Mouse (Mus musculus) MEL (cell line): ENCODE data around the gene Erlin1. TPM values are rescaled to one million over a fixed set of nuclear protein-coding genes. Genes with fewer than 3 reads are reported as not detected.

ENCODE experiments used
- DNase-seq: peaks from one replicate; pipeline ENCODE4 v3.0.0; 2011; ENCODE audit warnings: low read depth, low spot score
- H3K27ac ChIP-seq: 2 replicates; pipeline ENCODE4 v1.5.1; 2012; ENCODE audit warnings: low read depth, mild to moderate bottlenecking, control low read depth, low read length, moderate library complexity; ENCODE audit not compliant: control insufficient read depth
- H3K27me3 ChIP-seq, 2 experiments: fragments of 150-350 bp in 1 of 2; sonication (generic) in 1 of 2; 2 replicates each; pipeline ENCODE4 v1.6.1; 2012; ENCODE audit warnings: low read length in 2 of 2, mild to moderate bottlenecking in 2 of 2, improper control_type of control experiment in 1 of 2, moderate library complexity in 1 of 2; ENCODE audit not compliant: insufficient read depth in 2 of 2, control insufficient read depth in 1 of 2
- H3K36me3 ChIP-seq, 2 experiments: 2 replicates each; pipeline ENCODE4 v1.6.1; 2012 to 2014; ENCODE audit warnings: low read length in 2 of 2, improper control_type of control experiment in 1 of 2, inconsistent platforms in 1 of 2, mild to moderate bottlenecking in 1 of 2; ENCODE audit not compliant: insufficient read depth in 2 of 2, control insufficient read depth in 1 of 2
- H3K4me1 ChIP-seq, 2 experiments: fragments of 150-350 bp in 1 of 2; sonication (generic) in 1 of 2; 2 replicates each; pipeline ENCODE4 v1.6.1; 2012; ENCODE audit warnings: low read length in 2 of 2, improper control_type of control experiment in 1 of 2, mild to moderate bottlenecking in 1 of 2; ENCODE audit not compliant: insufficient read depth in 2 of 2, control insufficient read depth in 1 of 2
- H3K4me3 ChIP-seq, 2 experiments: fragments of 150-350 bp in 1 of 2; sonication (generic) in 1 of 2; 2 replicates each; pipeline ENCODE4 v1.5.1; 2012; ENCODE audit warnings: low read depth in 2 of 2, low read length in 2 of 2, mild to moderate bottlenecking in 2 of 2, moderate library complexity in 2 of 2, control low read depth in 1 of 2, improper control_type of control experiment in 1 of 2; ENCODE audit not compliant: control insufficient read depth in 1 of 2, insufficient read depth in 1 of 2
- H3K79me2 ChIP-seq: 2 replicates; pipeline ENCODE4 v1.6.1; 2012; ENCODE audit warnings: mild to moderate bottlenecking, low read length, moderate library complexity; ENCODE audit not compliant: control insufficient read depth, poor library complexity, insufficient read depth
- H3K9ac ChIP-seq: 2 replicates; pipeline ENCODE4 v1.6.1; 2012; ENCODE audit warnings: low read depth, mild to moderate bottlenecking, control low read depth, low read length, moderate library complexity; ENCODE audit not compliant: control insufficient read depth, poor library complexity, severe bottlenecking
- H3K9me3 ChIP-seq: fragments of 150-350 bp; sonication (generic); replicated peaks from 2 replicates; pipeline ENCODE4 v1.6.1; 2012; ENCODE audit warnings: mild to moderate bottlenecking, low read length, improper control_type of control experiment, moderate library complexity; ENCODE audit not compliant: insufficient read depth
- BHLHE40 ChIP-seq: IDR thresholded peaks from 2 replicates; pipeline ENCODE4 v1.6.1; 2012; ENCODE audit warnings: low read depth, mild to moderate bottlenecking, inconsistent platforms, low read length, improper control_type of control experiment, borderline replicate concordance
- CTCF ChIP-seq, 3 experiments: IDR thresholded peaks in 2 of 3; conservative IDR thresholded peaks in 1 of 3; 2 replicates each; pipeline ENCODE4 v1.5.1; 2011 to 2012; ENCODE audit warnings: low read length in 3 of 3, low read depth in 2 of 3, mild to moderate bottlenecking in 2 of 3, improper control_type of control experiment in 1 of 3, inconsistent platforms in 1 of 3, mixed read lengths in 1 of 3, moderate library complexity in 1 of 3; ENCODE audit not compliant: control insufficient read depth in 1 of 3, insufficient read depth in 1 of 3, poor library complexity in 1 of 3, severe bottlenecking in 1 of 3
- E2F4 ChIP-seq: IDR thresholded peaks from 2 replicates; pipeline ENCODE4 v1.6.1; 2011; ENCODE audit warnings: low read depth, low read length, improper control_type of control experiment, borderline replicate concordance
- EP300 ChIP-seq, 2 experiments: IDR thresholded peaks; 2 replicates each; pipeline ENCODE4 v1.6.1; 2011; ENCODE audit warnings: improper control_type of control experiment in 2 of 2, low read length in 2 of 2, low read depth in 1 of 2, mild to moderate bottlenecking in 1 of 2
- ETS1 ChIP-seq: IDR thresholded peaks from 2 replicates; pipeline ENCODE4 v1.6.1; 2012; ENCODE audit warnings: low read depth, mild to moderate bottlenecking, inconsistent platforms, low read length, improper control_type of control experiment, moderate library complexity
- GABPA ChIP-seq: IDR thresholded peaks from 2 replicates; pipeline ENCODE4 v1.6.1; 2012; ENCODE audit warnings: low read depth, mild to moderate bottlenecking, inconsistent platforms, low read length, improper control_type of control experiment, moderate library complexity
- HCFC1 ChIP-seq: IDR thresholded peaks from 2 replicates; pipeline ENCODE4 v1.6.1; 2012; ENCODE audit warnings: low read depth, mild to moderate bottlenecking, inconsistent platforms, low read length, improper control_type of control experiment, moderate library complexity
- JUND ChIP-seq: IDR thresholded peaks from 2 replicates; pipeline ENCODE4 v1.6.1; 2011; ENCODE audit warnings: low read depth, mild to moderate bottlenecking, improper control_type of control experiment, low read length
- MAX ChIP-seq: IDR thresholded peaks from 2 replicates; pipeline ENCODE4 v1.6.1; 2011; ENCODE audit warnings: low read length, improper control_type of control experiment
- MAZ ChIP-seq: IDR thresholded peaks from 2 replicates; pipeline ENCODE4 v1.6.1; 2012; ENCODE audit warnings: low read depth, mild to moderate bottlenecking, inconsistent platforms, low read length, improper control_type of control experiment
- NRF1 ChIP-seq: IDR thresholded peaks from 2 replicates; pipeline ENCODE4 v1.6.1; 2014; ENCODE audit warnings: low read depth, mild to moderate bottlenecking, inconsistent platforms, low read length, improper control_type of control experiment, moderate library complexity; ENCODE audit not compliant: poor library complexity, insufficient read depth, severe bottlenecking
- POLR2A ChIP-seq, 2 experiments: IDR thresholded peaks; 2 replicates each; pipeline ENCODE4 v1.6.1; 2011 to 2012; ENCODE audit warnings: low read length in 2 of 2, mild to moderate bottlenecking in 2 of 2, control low read depth in 1 of 2, improper control_type of control experiment in 1 of 2, low read depth in 1 of 2, moderate library complexity in 1 of 2; ENCODE audit not compliant: control insufficient read depth in 1 of 2, insufficient read depth in 1 of 2, poor library complexity in 1 of 2
- POLR2AphosphoS5 ChIP-seq: IDR thresholded peaks from 2 replicates; pipeline ENCODE4 v1.6.1; 2012; ENCODE audit warnings: low read depth, borderline replicate concordance, mild to moderate bottlenecking, inconsistent platforms, low read length, moderate library complexity, mixed read lengths
- RAD21 ChIP-seq: IDR thresholded peaks from 2 replicates; pipeline ENCODE4 v1.6.1; 2011; ENCODE audit warnings: mild to moderate bottlenecking, low read depth, low read length, improper control_type of control experiment
- SMC3 ChIP-seq: IDR thresholded peaks from 2 replicates; pipeline ENCODE4 v1.6.1; 2011; ENCODE audit warnings: low read depth, low read length, improper control_type of control experiment
- TAL1 ChIP-seq: IDR thresholded peaks from 2 replicates; pipeline ENCODE4 v1.6.1; 2012; ENCODE audit warnings: mild to moderate bottlenecking, inconsistent platforms, low read length, moderate library complexity, mixed read lengths
- TBP ChIP-seq: IDR thresholded peaks from 2 replicates; pipeline ENCODE4 v1.8.0; 2011; ENCODE audit warnings: low read depth, low read length, improper control_type of control experiment
- UBTF ChIP-seq: IDR thresholded peaks from 2 replicates; pipeline ENCODE4 v1.6.1; 2012; ENCODE audit warnings: low read depth, mild to moderate bottlenecking, inconsistent platforms, low read length, improper control_type of control experiment, moderate library complexity, borderline replicate concordance; ENCODE audit not compliant: insufficient read depth
- USF1 ChIP-seq: IDR thresholded peaks from 2 replicates; pipeline ENCODE4 v1.6.1; 2014; ENCODE audit warnings: low read depth, mild to moderate bottlenecking, inconsistent platforms, low read length, improper control_type of control experiment, moderate library complexity
- USF2 ChIP-seq, 2 experiments: IDR thresholded peaks; 2 replicates each; pipeline ENCODE4 v1.6.1; 2011 to 2012; ENCODE audit warnings: improper control_type of control experiment in 2 of 2, low read length in 2 of 2, borderline replicate concordance in 1 of 2, inconsistent platforms in 1 of 2, low read depth in 1 of 2, mild to moderate bottlenecking in 1 of 2; ENCODE audit not compliant: insufficient read depth in 1 of 2
- ZC3H11A ChIP-seq: IDR thresholded peaks from 2 replicates; pipeline ENCODE4 v1.6.1; 2012; ENCODE audit warnings: low read depth, mild to moderate bottlenecking, inconsistent platforms, low read length, improper control_type of control experiment
- ZKSCAN1 ChIP-seq: IDR thresholded peaks from 2 replicates; pipeline ENCODE4 v1.6.1; 2012; ENCODE audit warnings: low read depth, mild to moderate bottlenecking, inconsistent platforms, low read length, improper control_type of control experiment, moderate library complexity
- ZNF384 ChIP-seq: IDR thresholded peaks from 2 replicates; pipeline ENCODE4 v1.6.1; 2012; ENCODE audit warnings: low read depth, mild to moderate bottlenecking, inconsistent platforms, low read length, improper control_type of control experiment
- polyA plus RNA-seq, 2 experiments: library from polyadenylated mRNA; stranded (reverse) in 1 of 2; unstranded in 1 of 2; fragments of >175 nt in 1 of 2; fragments of >200 nt in 1 of 2; gene quantifications; 2 replicates each; pipeline versions ENCODE4 v1.2.1 to v1.2.4; 2012; ENCODE audit warnings: low replicate concordance in 2 of 2, low read depth in 1 of 2; ENCODE audit not compliant: insufficient read length in 2 of 2, insufficient read depth in 1 of 2, missing spikeins in 1 of 2
- total RNA-seq: library from RNA; depleted of rRNA; stranded (reverse); fragments of 300-350 nt; gene quantifications from 2 replicates; pipeline ENCODE4 v1.2.3, GENCODE M21; 2012

The Erlin1 gene
- total and polyA plus RNA-seq, 3 experiments: 25.0 to 108 (median 39.5) TPM

DNA sequence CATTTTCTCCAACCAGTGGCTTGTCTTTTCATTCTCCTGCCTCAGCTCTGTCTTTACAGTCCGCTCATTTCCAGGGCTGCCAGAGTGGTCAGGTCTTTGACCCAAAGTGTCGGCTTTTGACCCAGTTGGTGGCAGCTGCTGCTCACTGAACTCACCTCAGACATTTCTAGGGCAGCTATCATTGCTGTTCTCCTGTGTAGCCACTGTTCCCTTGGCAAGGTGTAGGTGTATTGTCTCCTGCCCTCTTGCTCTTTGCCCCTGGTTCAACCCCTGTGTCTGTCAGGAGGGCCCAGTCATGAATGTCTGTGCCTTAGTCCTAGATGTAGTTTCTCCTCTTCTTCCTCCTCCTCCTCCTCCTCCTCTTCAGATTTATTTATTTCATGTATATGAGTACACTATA is 65.3 kb downstream of the Erlin1 start:
- Histone ChIP-seq H3K79me2 (no peaks in the 10 kb centered on the region), H3K9ac (no peak overlapping the region), H3K9me3 (no peaks in the 10 kb centered on the region), H3K36me3 (no peaks in the 10 kb centered on the region), H3K27ac (no peak overlapping the region), H3K4me1 (no peaks in the 10 kb centered on the region), H3K27me3 (peaks cover 16 to 20% of the 10 kb centered on the region in 2 experiments), H3K4me3 (no peak overlapping the region)
- no peak for DNase-seq
- TF ChIP-seq ZKSCAN1 (no peak), EP300 (IDR thresholded peaks at IDR 0.05; ENCODE audit: low read depth in 1 of 2, low read length in 2 of 2) (no peak), E2F4 (no peak), POLR2AphosphoS5 (no peak), MAX (no peak), ETS1 (no peak), SMC3 (no peak)

DNA sequence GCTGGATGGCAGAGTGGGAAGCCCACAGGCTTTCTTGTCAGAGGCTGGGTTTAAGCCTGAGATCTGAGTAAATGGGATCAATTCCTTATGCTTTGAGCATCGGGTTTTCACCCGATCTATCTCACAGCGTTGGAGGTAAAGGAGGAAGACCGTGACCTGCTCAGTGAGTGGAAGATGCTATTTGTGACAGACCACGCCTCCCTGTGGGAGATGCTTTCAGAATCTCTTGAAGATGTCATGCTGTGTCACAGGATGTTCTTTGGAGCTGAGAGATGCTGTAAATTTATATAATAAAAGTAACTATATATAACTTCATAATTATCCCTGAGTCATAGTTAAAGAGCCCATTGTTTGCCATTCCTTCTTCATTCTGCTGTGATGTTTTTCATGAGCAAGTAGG is 68.9 kb downstream of the Erlin1 start:
- H3K9me3 ChIP-seq: no peaks in the 10 kb centered on the region
- H3K27me3 ChIP-seq: peaks cover 19 to 25% of the 10 kb centered on the region in 2 experiments
- no peak for DNase-seq
- TF ChIP-seq ZNF384 (no peak), CTCF (IDR thresholded peaks at IDR 0.05 in 2 of 3, conservative IDR thresholded peaks at IDR 0.05 in 1 of 3; ENCODE audit: control insufficient read depth in 1 of 3, insufficient read depth in 1 of 3, low read depth in 2 of 3, low read length in 3 of 3, poor library complexity in 1 of 3, severe bottlenecking in 1 of 3) (no peak), USF2 (IDR thresholded peaks at IDR 0.05; ENCODE audit: borderline replicate concordance in 1 of 2, insufficient read depth in 1 of 2, low read depth in 1 of 2, low read length in 2 of 2) (no peak), USF1 (no peak), UBTF (no peak), ZC3H11A (no peak), JUND (no peak), EP300 (IDR thresholded peaks at IDR 0.05; ENCODE audit: low read depth in 1 of 2, low read length in 2 of 2) (no peak), POLR2A (IDR thresholded peaks at IDR 0.05; ENCODE audit: control insufficient read depth in 1 of 2, insufficient read depth in 1 of 2, low read depth in 1 of 2, low read length in 2 of 2, poor library complexity in 1 of 2) (no peak), POLR2AphosphoS5 (no peak), RAD21 (no peak), MAZ (no peak), TAL1 (no peak), HCFC1 (no peak), NRF1 (no peak), BHLHE40 (no peak), ZKSCAN1 (no peak), GABPA (no peak), TBP (no peak)
- H3K36me3 ChIP-seq: no peaks in the 10 kb centered on the region
- no peaks in the 10 kb centered on the region for H3K79me2 ChIP-seq
- no peaks in the 10 kb centered on the region for H3K4me1 ChIP-seq
- H3K27ac ChIP-seq: no peak overlapping the region
- no peak overlapping the region for H3K9ac ChIP-seq
- H3K4me3 ChIP-seq: no peak overlapping the region
